Mouse (Mus musculus): ENCODE data around the gene Gusb.
A peak's percentile ranks its signal among the peaks of the same experiment; 100 is the strongest.
"Not testable (repeated sequence)": the region's sequence is repeated elsewhere in the genome, so short reads cannot be mapped to it uniquely, and the experiment has no call there.

The Gusb gene

GRCm38 (mm10) chr5:130002301-130003146, at the start of gene Gusb:
Gusb (minus strand) TSS chr5:130003049.
- DNase-seq (ENCODE audit: low spot score): peak; percentile 94

- peak; percentile 65 for DNase-seq (ENCODE audit: low spot score)
Observed at GRCm38 (mm10) chr5:130052510-130052909, 49.7 kb upstream of the Gusb start.

- DNase-seq (ENCODE audit: low spot score): no peak
Observed at GRCm38 (mm10) chr5:130051073-130051860, 48.4 kb upstream of the Gusb start.

GRCm38 (mm10) chr5:130050416-130050815, 47.6 kb upstream of the Gusb start:
- no peak for DNase-seq (ENCODE audit: low spot score)

GRCm38 (mm10) chr5:130048786-130049520, 46.1 kb upstream of the Gusb start:
- no peak for DNase-seq (ENCODE audit: low spot score)

GRCm38 (mm10) chr5:130047013-130047412, 44.2 kb upstream of the Gusb start:
- no peak for DNase-seq (ENCODE audit: low spot score)

- no peak for DNase-seq (ENCODE audit: low spot score)
Observed at GRCm38 (mm10) chr5:130046589-130046988, 43.7 kb upstream of the Gusb start.

GRCm38 (mm10) chr5:130046100-130046499, 43.3 kb upstream of the Gusb start:
- no peak for DNase-seq (ENCODE audit: low spot score)

GRCm38 (mm10) chr5:130044201-130044695, 41.4 kb upstream of the Gusb start:
- DNase-seq (ENCODE audit: low spot score): peak; percentile 96

- peak; percentile 46 for DNase-seq (ENCODE audit: low spot score)
Observed at GRCm38 (mm10) chr5:130043741-130044140, 40.9 kb upstream of the Gusb start.

- no peak for DNase-seq (ENCODE audit: low spot score)
Observed at GRCm38 (mm10) chr5:130041262-130041661, 38.4 kb upstream of the Gusb start.

- DNase-seq (ENCODE audit: low spot score): no peak
Observed at GRCm38 (mm10) chr5:130040797-130041196, 37.9 kb upstream of the Gusb start.

- peak; percentile 79 for DNase-seq (ENCODE audit: low spot score)
Observed at GRCm38 (mm10) chr5:130037752-130038455, 35.1 kb upstream of the Gusb start.

- DNase-seq (ENCODE audit: low spot score): not testable (repeated sequence)
Observed at GRCm38 (mm10) chr5:130036300-130036699, 33.5 kb upstream of the Gusb start.

GRCm38 (mm10) chr5:130033869-130034268, 31.0 kb upstream of the Gusb start:
- DNase-seq (ENCODE audit: low spot score): no peak

GRCm38 (mm10) chr5:130031410-130032390, 28.9 kb upstream of the Gusb start:
- no peak for DNase-seq (ENCODE audit: low spot score)

GRCm38 (mm10) chr5:130029142-130029897, 26.5 kb upstream of the Gusb start, which contains the start of the genes Asl and Crcp:
Asl (minus strand) TSS chr5:130029247.
Crcp (plus strand) TSS chr5:130029290.
- peak; percentile 77 for DNase-seq (ENCODE audit: low spot score)

- no peak for DNase-seq (ENCODE audit: low spot score)
Observed at GRCm38 (mm10) chr5:130027696-130028095, 24.8 kb upstream of the Gusb start.

- no peak for DNase-seq (ENCODE audit: low spot score)
Observed at GRCm38 (mm10) chr5:130027134-130027533, 24.3 kb upstream of the Gusb start.

All from adipocyte (in vitro differentiated cells).